8 mouse cellular contexts compared by ENCODE assay signal in genomic region chr5:140703480-140704377, GRCm38 (mm10). TPM values are rescaled to one million over a fixed set of nuclear protein-coding genes. Genes with fewer than 3 reads are reported as not detected.
DNase-seq lines count a peak whose midpoint lies in the region; ATAC-seq and TF ChIP-seq lines count a peak whose summit lies in the region.

No protein-coding gene starts in this region.

- H3K36me3 ChIP-seq in intestine, embryonic 14.5 days (ENCODE audit: control insufficient read depth, insufficient read depth, low read length) = peaks cover 11% of the 10 kb centered on the region
- no peaks in the 10 kb centered on the region for H3K36me3 ChIP-seq in midbrain, postnatal 0 days (ENCODE audit: insufficient read depth, low read length)

- H3K4me2 ChIP-seq in intestine, embryonic 14.5 days (ENCODE audit: low read length) = peak overlapping the region; percentile 37
- H3K4me2 ChIP-seq in midbrain, postnatal 0 days (ENCODE audit: low read depth, low read length, poor library complexity, severe bottlenecking) = peak overlapping the region; percentile 80

- peaks cover 33% of the 10 kb centered on the region for H3K4me1 ChIP-seq in intestine, embryonic 14.5 days (replicated peaks; ENCODE audit: control insufficient read depth, insufficient read depth, low read length)
- peaks cover 8% of the 10 kb centered on the region; the same call in 1 of the 2 replicates for H3K4me1 ChIP-seq in midbrain, postnatal 0 days (ENCODE audit: insufficient read depth, low read length)

- intact Hi-C loops in gastrocnemius, adult 2 months (cut with DNase I) = no loop called here
- intact Hi-C loops in gastrocnemius, postnatal 14 days (cut with DNase I; ENCODE audit: low total_unique reads) = no loop called here

- peak overlapping the region; percentile 93 for H3K4me3 ChIP-seq in gastrocnemius, adult 2 months
- H3K4me3 ChIP-seq in intestine, embryonic 14.5 days (ENCODE audit: low read depth, low read length) = peak overlapping the region; percentile 60
- peak overlapping the region; percentile 47 for H3K4me3 ChIP-seq in midbrain, postnatal 0 days (ENCODE audit: low read depth, low read length)

- H3K9ac ChIP-seq in intestine, embryonic 14.5 days (ENCODE audit: low read length) = no peak overlapping the region; the same call in 1 of the 2 replicates
- H3K9ac ChIP-seq in midbrain, postnatal 0 days (replicated peaks; ENCODE audit: low read length, poor library complexity, severe bottlenecking) = no peak overlapping the region; the same call in 1 of the 2 replicates

- TF ChIP-seq CTCF in gastrocnemius, adult 2 months (IDR thresholded peaks at IDR 0.05) = no peak
- no peak for TF ChIP-seq CTCF in midbrain, postnatal 0 days (IDR thresholded peaks at IDR 0.05)

- peak overlapping the region; percentile 97 for H3K27ac ChIP-seq in gastrocnemius, adult 2 months
- H3K27ac ChIP-seq in intestine, embryonic 14.5 days (ENCODE audit: low read depth) = peak overlapping the region; percentile 92
- peak overlapping the region; percentile 83; the same call in 1 of the 2 replicates for H3K27ac ChIP-seq in midbrain, postnatal 0 days (ENCODE audit: low read depth, low read length)

- peak; percentile 38 for DNase-seq in gastrocnemius, adult 2 months
- no peak for DNase-seq in gastrocnemius, postnatal 14 days
- peak; percentile 84 for DNase-seq in A20 (ENCODE audit: low read depth, low spot score)
- DNase-seq in cerebellum, postnatal 14 days = peak; percentile 17 to 32
- no peak for DNase-seq in intestine, embryonic 14.5 days (ENCODE audit: low spot score)
- DNase-seq in midbrain, postnatal 0 days (ENCODE audit: low spot score) = no peak
- no peak for DNase-seq in lung, adult 18-20 months

- 33% methylated on average over 17 of the region's 17 CpGs for WGBS in intestine, embryonic 14.5 days
- WGBS in midbrain, postnatal 0 days = 41% methylated on average over 17 of the region's 17 CpGs

- no peaks in the 10 kb centered on the region for H3K27me3 ChIP-seq in intestine, embryonic 14.5 days (replicated peaks; ENCODE audit: control insufficient read depth, insufficient read depth, low read length)
- H3K27me3 ChIP-seq in midbrain, postnatal 0 days (ENCODE audit: insufficient read depth, low read length) = no peaks in the 10 kb centered on the region

- ATAC-seq in intestine, embryonic 14.5 days (replicated peaks; ENCODE audit: low FRiP score, low TSS enrichment, low read depth) = no peak
- no peak for ATAC-seq in midbrain, postnatal 0 days (ENCODE audit: low FRiP score)
- ATAC-seq in granulocyte monocyte progenitor cell, adult 5-6 weeks (replicated peaks; ENCODE audit: poor library complexity, severe bottlenecking) = no peak

- H3K9me3 ChIP-seq in intestine, embryonic 14.5 days (ENCODE audit: control insufficient read depth, low read length) = no peaks in the 10 kb centered on the region
- no peaks in the 10 kb centered on the region for H3K9me3 ChIP-seq in midbrain, postnatal 0 days (ENCODE audit: low read length)

RNA-seq across cellular contexts. Expression of gene Brat1, which starts 1.1 kb away (rescaled TPM):
- 1 to 10 TPM; 4.9 to 5.5 TPM for total RNA-seq in gastrocnemius, adult 2 months (2021)
- total RNA-seq in gastrocnemius, postnatal 14 days (2021) = 1 to 10 TPM; 6.7 TPM
- polyA plus RNA-seq in intestine, embryonic 14.5 days (2014; fragmentation: Nextera tagmentation; extraction: Ambion mirVana) = 15.9 and 16.5 TPM in 2 replicates
- total RNA-seq in midbrain, postnatal 0 days (2014; rRNA removed) = 37.1 and 40.3 TPM in 2 replicates
- polyA plus RNA-seq in midbrain, postnatal 0 days (2015; fragmentation: Nextera tagmentation; extraction: Ambion mirVana) = 16.4 and 17.9 TPM in 2 replicates
- total RNA-seq in granulocyte monocyte progenitor cell, adult 5-6 weeks (2014; fragmentation: Nextera tagmentation) = 10.2 and 14.3 TPM in 2 replicates
- 7.3 and 8.2 TPM in 2 replicates for total RNA-seq in granulocyte monocyte progenitor cell, adult 5-6 weeks (2017)

RNA-seq across cellular contexts. Expression of gene Iqce, which starts 1.6 kb away (rescaled TPM):
- total RNA-seq in gastrocnemius, adult 2 months (2021) = 1 to 10 TPM; 2.2 to 3.3 TPM
- 1 to 10 TPM; 4.4 to 5.1 TPM for total RNA-seq in gastrocnemius, postnatal 14 days (2021)
- 23.6 and 24.1 TPM in 2 replicates for polyA plus RNA-seq in intestine, embryonic 14.5 days (2014; fragmentation: Nextera tagmentation; extraction: Ambion mirVana)
- 36.4 and 38.6 TPM in 2 replicates for total RNA-seq in midbrain, postnatal 0 days (2014; rRNA removed)
- 30.4 and 37.2 TPM in 2 replicates for polyA plus RNA-seq in midbrain, postnatal 0 days (2015; fragmentation: Nextera tagmentation; extraction: Ambion mirVana)
- 13.4 and 26.7 TPM in 2 replicates for total RNA-seq in granulocyte monocyte progenitor cell, adult 5-6 weeks (2014; fragmentation: Nextera tagmentation)
- 5.3 and 10.0 TPM in 2 replicates for total RNA-seq in granulocyte monocyte progenitor cell, adult 5-6 weeks (2017)

RNA-seq across cellular contexts. Expression of gene Amz1, which starts 20.2 kb away (rescaled TPM):
- total RNA-seq in gastrocnemius, adult 2 months (2021) = under 1 TPM in 1 of 2 experiments, not detected in 1; 0.17 TPM
- total RNA-seq in gastrocnemius, postnatal 14 days (2021) = under 1 TPM; 0.24 to 0.43 TPM
- 1.2 and 1.3 TPM in 2 replicates for polyA plus RNA-seq in intestine, embryonic 14.5 days (2014; fragmentation: Nextera tagmentation; extraction: Ambion mirVana)
- 14.4 and 14.9 TPM in 2 replicates for total RNA-seq in midbrain, postnatal 0 days (2014; rRNA removed)
- 15.6 and 15.9 TPM in 2 replicates for polyA plus RNA-seq in midbrain, postnatal 0 days (2015; fragmentation: Nextera tagmentation; extraction: Ambion mirVana)
- total RNA-seq in granulocyte monocyte progenitor cell, adult 5-6 weeks (2014; fragmentation: Nextera tagmentation) = 2.8 and 3.1 TPM in 2 replicates
- total RNA-seq in granulocyte monocyte progenitor cell, adult 5-6 weeks (2017) = 0.77 and 0.78 TPM in 2 replicates

RNA-seq across cellular contexts. Expression of gene Ttyh3, which starts 54.9 kb away (rescaled TPM):
- total RNA-seq in gastrocnemius, adult 2 months (2021) = 1 to 10 TPM; 4.0 to 4.4 TPM
- total RNA-seq in gastrocnemius, postnatal 14 days (2021) = 10 to 100 TPM; 16.9 to 22.5 TPM
- 39.5 and 44.8 TPM in 2 replicates for polyA plus RNA-seq in intestine, embryonic 14.5 days (2014; fragmentation: Nextera tagmentation; extraction: Ambion mirVana)
- total RNA-seq in midbrain, postnatal 0 days (2014; rRNA removed) = 196 and 204 TPM in 2 replicates
- polyA plus RNA-seq in midbrain, postnatal 0 days (2015; fragmentation: Nextera tagmentation; extraction: Ambion mirVana) = 52.0 and 56.6 TPM in 2 replicates
- total RNA-seq in granulocyte monocyte progenitor cell, adult 5-6 weeks (2014; fragmentation: Nextera tagmentation) = 42.0 and 47.9 TPM in 2 replicates
- total RNA-seq in granulocyte monocyte progenitor cell, adult 5-6 weeks (2017) = 8.7 and 9.2 TPM in 2 replicates

Comparison
In these comparisons a context has a peak if more than half of its experiments do, and no peak if none do; other contexts are left out.
1. DNase-seq: peak in gastrocnemius, adult 2 months (single experiment), A20 (single experiment) and cerebellum, postnatal 14 days (2 of 2); none in gastrocnemius, postnatal 14 days (single experiment), intestine, embryonic 14.5 days (single experiment), midbrain, postnatal 0 days (single experiment) and lung, adult 18-20 months (0 of 2).
2. Peak in every context shown above with its lines, with median percentiles within 50 percentile points of each other: H3K27ac ChIP-seq and H3K4me3 ChIP-seq.